ENCODE assay signal across 12 mouse cellular contexts in genomic region chr7:101501675-101502074, GRCm38 (mm10).
DNase-seq lines count a peak whose midpoint lies in the region; ATAC-seq and TF ChIP-seq lines count a peak whose summit lies in the region.
"Had no signal": no experiment of that assay in that cellular context is flagged by ENCODE, and none has a peak within 500 bp of the region (broad histone marks: within the 10 kb centered on the region; RNA-seq: fewer than 3 reads in every experiment).

No protein-coding gene starts in this region.

- ATAC-seq in midbrain, postnatal 0 days (ENCODE audit: low FRiP score): no peak
- ATAC-seq in midbrain, embryonic 11.5 days (ENCODE audit: low FRiP score): no peak
- ATAC-seq: intestine, embryonic 15.5 days had no signal

- no peaks in the 10 kb centered on the region for H3K4me1 ChIP-seq in midbrain, postnatal 0 days (ENCODE audit: insufficient read depth, low read length)
- peaks cover 4% of the 10 kb centered on the region; the same call in 1 of the 2 replicates for H3K4me1 ChIP-seq in midbrain, embryonic 11.5 days (ENCODE audit: control insufficient read depth, insufficient read depth, low read length)
- peaks cover 21% of the 10 kb centered on the region for H3K4me1 ChIP-seq in midbrain, embryonic 10.5 days

- peaks cover 7% of the 10 kb centered on the region; the same call in 1 of the 2 replicates for H3K27me3 ChIP-seq in midbrain, postnatal 0 days (ENCODE audit: insufficient read depth, low read length)
- peaks cover 3% of the 10 kb centered on the region; the same call in 1 of the 2 replicates for H3K27me3 ChIP-seq in midbrain, embryonic 11.5 days (ENCODE audit: control insufficient read depth, insufficient read depth, low read length)
- no peaks in the 10 kb centered on the region for H3K27me3 ChIP-seq in splenic B cell, adult 2 months (ENCODE audit: control insufficient read depth, insufficient read depth, low read length, poor library complexity, severe bottlenecking)
- H3K27me3 ChIP-seq in midbrain, embryonic 10.5 days (ENCODE audit: low read depth, poor library complexity, severe bottlenecking): peaks cover 41% of the 10 kb centered on the region

- H3K4me2 ChIP-seq in midbrain, postnatal 0 days (ENCODE audit: low read depth, low read length, poor library complexity, severe bottlenecking): no peak overlapping the region
- no peak overlapping the region for H3K4me2 ChIP-seq in midbrain, embryonic 11.5 days
- H3K4me2 ChIP-seq: heart, embryonic 12.5 days; intestine, embryonic 15.5 days had no signal

- WGBS in midbrain, postnatal 0 days: 66% methylated on average over 6 of the region's 6 CpGs
- 70% methylated on average over 6 of the region's 6 CpGs for WGBS in midbrain, embryonic 11.5 days
- 59% methylated on average over 6 of the region's 6 CpGs for WGBS in midbrain, embryonic 10.5 days

- no peak overlapping the region for H3K9ac ChIP-seq in midbrain, postnatal 0 days (replicated peaks; ENCODE audit: low read length, poor library complexity, severe bottlenecking)
- H3K9ac ChIP-seq in midbrain, embryonic 11.5 days (ENCODE audit: low read length): no peak overlapping the region
- H3K9ac ChIP-seq: heart, embryonic 12.5 days; intestine, embryonic 15.5 days had no signal

- peak; percentile 42 for TF ChIP-seq CTCF in midbrain, postnatal 0 days (IDR thresholded peaks at IDR 0.05)

- H3K4me3 ChIP-seq in midbrain, postnatal 0 days (ENCODE audit: low read depth, low read length): no peak overlapping the region
- no peak overlapping the region for H3K4me3 ChIP-seq in midbrain, embryonic 11.5 days (ENCODE audit: low read depth, low read length)
- H3K4me3 ChIP-seq in midbrain, embryonic 10.5 days: no peak overlapping the region
- H3K4me3 ChIP-seq: heart, embryonic 12.5 days; intestine, embryonic 15.5 days; megakaryocyte, embryonic 14.5 days had no signal

- peak; percentile 40 for DNase-seq in heart, postnatal 4 days
- DNase-seq in heart, adult 8-10 months (ENCODE audit: low spot score): no peak
- DNase-seq in midbrain, postnatal 0 days (ENCODE audit: low spot score): no peak
- DNase-seq in midbrain, embryonic 11.5 days (ENCODE audit: low spot score, missing footprints): no peak
- peak; percentile 14 for DNase-seq in NIH3T3 (ENCODE audit: low read depth)
- peak; percentile 54 for DNase-seq in splenic B cell, adult 2 months (ENCODE audit: low read depth, low spot score)
- DNase-seq in cerebellum, postnatal 14 days: no peak
- DNase-seq in midbrain, embryonic 10.5 days (ENCODE audit: low spot score): no peak
- DNase-seq: cerebellum, postnatal 25 days had no signal

- no peaks in the 10 kb centered on the region for H3K9me3 ChIP-seq in midbrain, postnatal 0 days (ENCODE audit: low read length)
- no peaks in the 10 kb centered on the region for H3K9me3 ChIP-seq in midbrain, embryonic 11.5 days (ENCODE audit: control insufficient read depth, low read length)
- H3K9me3 ChIP-seq in midbrain, embryonic 10.5 days (replicated peaks): peaks cover 7% of the 10 kb centered on the region; the same call in 1 of the 2 replicates
- H3K9me3 ChIP-seq: heart, embryonic 12.5 days; intestine, embryonic 15.5 days; megakaryocyte, embryonic 14.5 days had no signal

- peaks cover 2% of the 10 kb centered on the region; the same call in 1 of the 2 replicates for H3K36me3 ChIP-seq in midbrain, postnatal 0 days (ENCODE audit: insufficient read depth, low read length)
- no peaks in the 10 kb centered on the region for H3K36me3 ChIP-seq in midbrain, embryonic 11.5 days (ENCODE audit: control insufficient read depth, insufficient read depth, low read length)
- peaks cover 3% of the 10 kb centered on the region; the same call in 1 of the 2 replicates for H3K36me3 ChIP-seq in splenic B cell, adult 2 months (ENCODE audit: control insufficient read depth, insufficient read depth, low read length, poor library complexity, severe bottlenecking)
- H3K36me3 ChIP-seq in midbrain, embryonic 10.5 days: no peaks in the 10 kb centered on the region
- H3K36me3 ChIP-seq: heart, embryonic 12.5 days; intestine, embryonic 15.5 days had no signal

- no peak overlapping the region for H3K27ac ChIP-seq in midbrain, postnatal 0 days (ENCODE audit: low read depth, low read length)
- H3K27ac ChIP-seq in midbrain, embryonic 11.5 days (ENCODE audit: low read depth, low read length): no peak overlapping the region
- H3K27ac ChIP-seq in midbrain, embryonic 10.5 days (replicated peaks): no peak overlapping the region
- H3K27ac ChIP-seq: intestine, embryonic 15.5 days had no signal

Comparison
In these comparisons a context has a peak if more than half of its experiments do, and no peak if none do; other contexts are left out.
1. DNase-seq: peak in heart, postnatal 4 days (single experiment), NIH3T3 (single experiment) and splenic B cell, adult 2 months (single experiment); none in heart, adult 8-10 months (single experiment), midbrain, postnatal 0 days (single experiment), midbrain, embryonic 11.5 days (single experiment), cerebellum, postnatal 14 days (0 of 2) and midbrain, embryonic 10.5 days (single experiment).